Mouse (Mus musculus): ENCODE measurements around the gene Asb8.

Gene Asb8

GRCm38 (mm10) chr15:98114852-98115778 is 50.3 kb downstream of the Asb8 start:
- Histone ChIP-seq H3K27me3 (ENCODE audit: control insufficient read depth, insufficient read depth, low read length, poor library complexity, severe bottlenecking) (no peaks in the 10 kb centered on the region), H3K36me3 (ENCODE audit: control insufficient read depth, insufficient read depth, low read length, poor library complexity, severe bottlenecking) (no peaks in the 10 kb centered on the region)
- DNase-seq (ENCODE audit: low read depth, low spot score) = no peak

GRCm38 (mm10) chr15:98114098-98114851 is 51.1 kb downstream of the Asb8 start:
- Histone ChIP-seq H3K36me3 (ENCODE audit: control insufficient read depth, insufficient read depth, low read length, poor library complexity, severe bottlenecking) (no peaks in the 10 kb centered on the region), H3K27me3 (ENCODE audit: control insufficient read depth, insufficient read depth, low read length, poor library complexity, severe bottlenecking) (no peaks in the 10 kb centered on the region)
- DNase-seq (ENCODE audit: low read depth, low spot score) = no peak

GRCm38 (mm10) chr15:98111791-98112190 is 53.6 kb downstream of the Asb8 start:
- H3K27me3 ChIP-seq (ENCODE audit: control insufficient read depth, insufficient read depth, low read length, poor library complexity, severe bottlenecking) = no peaks in the 10 kb centered on the region
- DNase-seq (ENCODE audit: low read depth, low spot score) = no peak

GRCm38 (mm10) chr15:98108297-98109152 is 56.9 kb downstream of the Asb8 start:
- DNase-seq (ENCODE audit: low read depth, low spot score) = peak; percentile 49
- no peaks in the 10 kb centered on the region for H3K27me3 ChIP-seq (ENCODE audit: control insufficient read depth, insufficient read depth, low read length, poor library complexity, severe bottlenecking)
- no peaks in the 10 kb centered on the region for H3K36me3 ChIP-seq (ENCODE audit: control insufficient read depth, insufficient read depth, low read length, poor library complexity, severe bottlenecking)

More at GRCm38 (mm10) chr15:98111791-98112190, 53.6 kb downstream of the Asb8 start:
- H3K36me3 ChIP-seq (ENCODE audit: control insufficient read depth, insufficient read depth, low read length, poor library complexity, severe bottlenecking) = no peaks in the 10 kb centered on the region

- DNase-seq (ENCODE audit: low read depth, low spot score) = no peak
- Histone ChIP-seq H3K27me3 (ENCODE audit: control insufficient read depth, insufficient read depth, low read length, poor library complexity, severe bottlenecking) (no peaks in the 10 kb centered on the region), H3K36me3 (ENCODE audit: control insufficient read depth, insufficient read depth, low read length, poor library complexity, severe bottlenecking) (no peaks in the 10 kb centered on the region)
Observed at GRCm38 (mm10) chr15:98107703-98108296, 57.6 kb downstream of the Asb8 start.

GRCm38 (mm10) chr15:98107230-98107629 is 58.2 kb downstream of the Asb8 start:
- Histone ChIP-seq H3K36me3 (ENCODE audit: control insufficient read depth, insufficient read depth, low read length, poor library complexity, severe bottlenecking) (no peaks in the 10 kb centered on the region), H3K27me3 (ENCODE audit: control insufficient read depth, insufficient read depth, low read length, poor library complexity, severe bottlenecking) (no peaks in the 10 kb centered on the region)
- no peak for DNase-seq (ENCODE audit: low read depth, low spot score)

- Histone ChIP-seq H3K36me3 (ENCODE audit: control insufficient read depth, insufficient read depth, low read length, poor library complexity, severe bottlenecking) (no peaks in the 10 kb centered on the region), H3K27me3 (ENCODE audit: control insufficient read depth, insufficient read depth, low read length, poor library complexity, severe bottlenecking) (no peaks in the 10 kb centered on the region)
- DNase-seq (ENCODE audit: low read depth, low spot score) = no peak
Observed at GRCm38 (mm10) chr15:98106506-98106905, 58.9 kb downstream of the Asb8 start.

- H3K27me3 ChIP-seq (ENCODE audit: control insufficient read depth, insufficient read depth, low read length, poor library complexity, severe bottlenecking) = no peaks in the 10 kb centered on the region
- no peak for DNase-seq (ENCODE audit: low read depth, low spot score)
- no peaks in the 10 kb centered on the region for H3K36me3 ChIP-seq (ENCODE audit: control insufficient read depth, insufficient read depth, low read length, poor library complexity, severe bottlenecking)
Observed at GRCm38 (mm10) chr15:98102401-98102800, 63.0 kb downstream of the Asb8 start.

- Histone ChIP-seq H3K36me3 (ENCODE audit: control insufficient read depth, insufficient read depth, low read length, poor library complexity, severe bottlenecking) (no peaks in the 10 kb centered on the region), H3K27me3 (ENCODE audit: control insufficient read depth, insufficient read depth, low read length, poor library complexity, severe bottlenecking) (no peaks in the 10 kb centered on the region)
- DNase-seq (ENCODE audit: low read depth, low spot score) = no peak
Observed at GRCm38 (mm10) chr15:98098519-98098918, 66.9 kb downstream of the Asb8 start.

GRCm38 (mm10) chr15:98096957-98097356 is 68.5 kb downstream of the Asb8 start:
- Histone ChIP-seq H3K36me3 (ENCODE audit: control insufficient read depth, insufficient read depth, low read length, poor library complexity, severe bottlenecking) (no peaks in the 10 kb centered on the region), H3K27me3 (ENCODE audit: control insufficient read depth, insufficient read depth, low read length, poor library complexity, severe bottlenecking) (no peaks in the 10 kb centered on the region)
- peak; percentile 43 for DNase-seq (ENCODE audit: low read depth, low spot score)

GRCm38 (mm10) chr15:98094905-98095304 is 70.5 kb downstream of the Asb8 start:
- Histone ChIP-seq H3K27me3 (ENCODE audit: control insufficient read depth, insufficient read depth, low read length, poor library complexity, severe bottlenecking) (no peaks in the 10 kb centered on the region), H3K36me3 (ENCODE audit: control insufficient read depth, insufficient read depth, low read length, poor library complexity, severe bottlenecking) (no peaks in the 10 kb centered on the region)
- DNase-seq (ENCODE audit: low read depth, low spot score) = no peak

- no peaks in the 10 kb centered on the region for H3K27me3 ChIP-seq (ENCODE audit: control insufficient read depth, insufficient read depth, low read length, poor library complexity, severe bottlenecking)
- no peaks in the 10 kb centered on the region for H3K36me3 ChIP-seq (ENCODE audit: control insufficient read depth, insufficient read depth, low read length, poor library complexity, severe bottlenecking)
- DNase-seq (ENCODE audit: low read depth, low spot score) = peak; percentile 86
Observed at GRCm38 (mm10) chr15:98093121-98094011, 72.1 kb downstream of the Asb8 start, which contains the start of gene Senp1. Gene Senp1, minus strand, starts transcription at chr15:98093744.

- peak; percentile 8 for DNase-seq (ENCODE audit: low read depth, low spot score)
- no peaks in the 10 kb centered on the region for H3K36me3 ChIP-seq (ENCODE audit: control insufficient read depth, insufficient read depth, low read length, poor library complexity, severe bottlenecking)
- H3K27me3 ChIP-seq (ENCODE audit: control insufficient read depth, insufficient read depth, low read length, poor library complexity, severe bottlenecking) = no peaks in the 10 kb centered on the region
Observed at GRCm38 (mm10) chr15:98092372-98093120, 72.9 kb downstream of the Asb8 start, which contains the start of gene Pfkm. Gene Pfkm, plus strand, starts transcription at chr15:98092589.
